Mouse (Mus musculus) megakaryocyte-erythroid progenitor cell, adult 5-6 weeks (primary cell): ENCODE data around the gene Rhox3f. TPM values are rescaled to one million over a fixed set of nuclear protein-coding genes. Genes with fewer than 3 reads are reported as not detected.
"Not testable (repeated sequence)": the region's sequence is repeated elsewhere in the genome, so short reads cannot be mapped to it uniquely, and the experiment has no call there.

Experiments used
- ATAC-seq: replicated peaks from 2 replicates; pipeline ENCODE4 v1.8.0; 2016; ENCODE audit warnings: mild to moderate bottlenecking, inconsistent platforms; ENCODE audit not compliant: severe bottlenecking, poor library complexity, low FRiP score, low TSS enrichment
- total RNA-seq, 2 experiments: library from RNA; stranded (forward) in 1 of 2; stranded (reverse) in 1 of 2; fragments of 200-1000, 215-1000 nt in 1 of 2; fragments of >200 nt in 1 of 2; fragmentation: Nextera tagmentation in 1 of 2; gene quantifications; 2 replicates each; pipeline ENCODE4 v1.2.3; 2014 to 2017

Gene Rhox3f
- total RNA-seq (2014; fragmentation: Nextera tagmentation) (not detected in 2 replicates), total RNA-seq (2017) (not detected in 2 replicates)

GRCm38 (mm10) chrX:37580692-37581091 is at the start of gene Rhox3f:
TSS of gene Rhox3f (plus strand) at chrX:37580992.
- not testable (repeated sequence) for ATAC-seq

GRCm38 (mm10) chrX:37541719-37542118 is 39.1 kb upstream of the Rhox3f start, which contains the start of gene Rhox3e:
TSS of gene Rhox3e (plus strand) at chrX:37542019.
- ATAC-seq, result not testable (repeated sequence)

DNA sequence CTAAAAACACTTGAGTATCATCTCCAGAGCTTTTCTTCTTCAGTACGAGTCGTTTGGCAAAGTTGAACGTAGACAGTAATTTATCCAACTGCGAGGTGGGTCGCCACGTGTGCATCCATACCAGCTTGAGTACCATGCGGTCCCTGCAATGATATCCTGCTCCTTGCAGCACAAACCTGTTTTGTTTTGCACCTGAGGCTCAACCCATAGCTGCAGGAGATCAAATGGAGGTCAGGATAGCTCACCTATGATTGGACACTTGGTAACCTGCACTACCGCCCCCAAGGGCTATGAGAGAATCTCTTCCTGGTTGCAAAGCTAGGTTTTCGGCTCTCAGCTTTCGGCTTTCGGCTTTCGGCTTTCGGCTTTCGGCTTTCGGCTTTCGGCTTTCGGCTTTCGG is 23.7 kb upstream of the Rhox3f start, which contains the start of gene Rhox4e:
Rhox4e (plus strand) TSS at position 301 of the 400 bp plus-strand sequence.
- ATAC-seq, result not testable (repeated sequence)

DNA sequence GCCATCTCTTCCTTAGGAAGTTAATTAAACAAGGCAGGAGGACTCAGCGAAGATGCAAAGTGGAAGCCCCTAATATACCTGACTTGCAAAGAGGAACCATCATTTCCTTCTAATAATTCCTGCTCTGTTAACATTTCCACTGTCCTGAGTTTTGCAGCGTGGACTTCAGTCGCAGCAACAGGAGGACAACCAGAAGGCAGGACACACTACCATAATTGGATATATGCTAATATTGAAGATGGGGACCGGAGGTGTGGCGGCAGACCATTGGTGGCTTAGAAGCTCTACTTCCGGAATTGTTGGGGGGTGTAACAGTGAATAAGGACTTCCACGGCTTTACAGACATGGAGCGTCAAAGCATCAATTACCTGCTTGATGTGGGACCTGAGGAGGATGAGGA is 9.7 kb upstream of the Rhox3f start, which contains the start of gene Rhox2f:
Rhox2f (plus strand) TSS at position 301 of the 400 bp plus-strand sequence.
- not testable (repeated sequence) for ATAC-seq

GRCm38 (mm10) chrX:37572638-37573037 is 8.2 kb upstream of the Rhox3f start:
- not testable (repeated sequence) for ATAC-seq

DNA sequence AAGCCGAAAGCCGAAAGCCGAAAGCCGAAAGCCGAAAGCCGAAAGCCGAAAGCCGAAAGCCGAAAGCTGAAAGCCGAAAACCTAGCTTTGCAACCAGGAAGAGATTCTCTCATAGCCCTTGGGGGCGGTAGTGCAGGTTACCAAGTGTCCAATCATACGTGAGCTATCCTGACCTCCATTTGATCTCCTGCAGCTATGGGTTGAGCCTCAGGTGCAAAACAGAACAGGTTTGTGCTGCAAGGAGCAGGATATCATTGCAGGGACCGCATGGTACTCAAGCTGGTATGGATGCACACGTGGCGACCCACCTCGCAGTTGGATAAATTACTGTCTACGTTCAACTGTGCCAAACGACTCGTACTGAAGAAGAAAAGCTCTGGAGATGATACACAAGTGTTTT is 26.8 kb downstream of the Rhox3f start, which contains the start of gene Rhox4f:
Rhox4f (minus strand) TSS at position 101 of the 400 bp plus-strand sequence.
- ATAC-seq, result not testable (repeated sequence)

- ATAC-seq, result not testable (repeated sequence)
These were observed 47.7 kb downstream of the Rhox3f start, which contains the start of gene Rhox3g for GRCm38 (mm10) chrX:37628512-37628911. TSS of gene Rhox3g (minus strand) at chrX:37628612.

Other genes starting within 250 kb of the Rhox3f start
- not detected in 2 replicates for gene Rhox3a2, start 201.0 kb upstream of the Rhox3f start, total RNA-seq (2014; fragmentation: Nextera tagmentation)
- not detected in 2 replicates for gene Rhox3a2, start 201.0 kb upstream of the Rhox3f start, total RNA-seq (2017)
- gene Rhox4a2, start 190.1 kb upstream of the Rhox3f start, total RNA-seq (2014; fragmentation: Nextera tagmentation), result not detected in 2 replicates
- not detected in 2 replicates for gene Rhox4a2, start 190.1 kb upstream of the Rhox3f start, total RNA-seq (2017)
- not detected in 2 replicates for gene Rhox2b, start 168.9 kb upstream of the Rhox3f start, total RNA-seq (2014; fragmentation: Nextera tagmentation)
- gene Rhox2b, start 168.9 kb upstream of the Rhox3f start, total RNA-seq (2017), result not detected in 2 replicates
- not detected in 2 replicates for gene Rhox4b, start 148.5 kb upstream of the Rhox3f start, total RNA-seq (2014; fragmentation: Nextera tagmentation)
- gene Rhox4b, start 148.5 kb upstream of the Rhox3f start, total RNA-seq (2017), result not detected in 2 replicates
- gene Rhox2c, start 127.3 kb upstream of the Rhox3f start, total RNA-seq (2014; fragmentation: Nextera tagmentation), result not detected in 2 replicates
- not detected in 2 replicates for gene Rhox2c, start 127.3 kb upstream of the Rhox3f start, total RNA-seq (2017)
- not detected in 2 replicates for gene Rhox3c, start 122.4 kb upstream of the Rhox3f start, total RNA-seq (2014; fragmentation: Nextera tagmentation)
- gene Rhox3c, start 122.4 kb upstream of the Rhox3f start, total RNA-seq (2017), result not detected in 2 replicates
- not detected in 2 replicates for gene Rhox4c, start 100.7 kb upstream of the Rhox3f start, total RNA-seq (2014; fragmentation: Nextera tagmentation)
- gene Rhox4c, start 100.7 kb upstream of the Rhox3f start, total RNA-seq (2017), result not detected in 2 replicates
- not detected in 2 replicates for gene Rhox2d, start 87.6 kb upstream of the Rhox3f start, total RNA-seq (2014; fragmentation: Nextera tagmentation)
- not detected in 2 replicates for gene Rhox2d, start 87.6 kb upstream of the Rhox3f start, total RNA-seq (2017)
- not detected in 2 replicates for gene Rhox4d, start 66.6 kb upstream of the Rhox3f start, total RNA-seq (2014; fragmentation: Nextera tagmentation)
- not detected in 2 replicates for gene Rhox4d, start 66.6 kb upstream of the Rhox3f start, total RNA-seq (2017)
- not detected in 2 replicates for gene Rhox2e, start 50.5 kb upstream of the Rhox3f start, total RNA-seq (2014; fragmentation: Nextera tagmentation)
- not detected in 2 replicates for gene Rhox2e, start 50.5 kb upstream of the Rhox3f start, total RNA-seq (2017)
- not detected in 2 replicates for gene Rhox3e, start 39.0 kb upstream of the Rhox3f start, total RNA-seq (2014; fragmentation: Nextera tagmentation)
- gene Rhox3e, start 39.0 kb upstream of the Rhox3f start, total RNA-seq (2017), result not detected in 2 replicates
- not detected in 2 replicates for gene Rhox4e, start 23.6 kb upstream of the Rhox3f start, total RNA-seq (2014; fragmentation: Nextera tagmentation)
- gene Rhox4e, start 23.6 kb upstream of the Rhox3f start, total RNA-seq (2017), result not detected in 2 replicates
- not detected in 2 replicates for gene Rhox2f, start 9.6 kb upstream of the Rhox3f start, total RNA-seq (2014; fragmentation: Nextera tagmentation)
- not detected in 2 replicates for gene Rhox2f, start 9.6 kb upstream of the Rhox3f start, total RNA-seq (2017)
- gene Rhox4f, start 26.7 kb downstream of the Rhox3f start, total RNA-seq (2014; fragmentation: Nextera tagmentation), result not detected in 2 replicates
- not detected in 2 replicates for gene Rhox4f, start 26.7 kb downstream of the Rhox3f start, total RNA-seq (2017)
- not detected in 2 replicates for gene Rhox3g, start 47.6 kb downstream of the Rhox3f start, total RNA-seq (2014; fragmentation: Nextera tagmentation)
- not detected in 2 replicates for gene Rhox3g, start 47.6 kb downstream of the Rhox3f start, total RNA-seq (2017)
- gene Rhox2g, start 62.5 kb downstream of the Rhox3f start, total RNA-seq (2014; fragmentation: Nextera tagmentation), result not detected in 2 replicates
- not detected in 2 replicates for gene Rhox2g, start 62.5 kb downstream of the Rhox3f start, total RNA-seq (2017)
- gene Rhox4g, start 70.3 kb downstream of the Rhox3f start, total RNA-seq (2014; fragmentation: Nextera tagmentation), result not detected in 2 replicates
- gene Rhox4g, start 70.3 kb downstream of the Rhox3f start, total RNA-seq (2017), result not detected in 2 replicates
- not detected in 2 replicates for gene Rhox3h, start 87.8 kb downstream of the Rhox3f start, total RNA-seq (2014; fragmentation: Nextera tagmentation)
- gene Rhox3h, start 87.8 kb downstream of the Rhox3f start, total RNA-seq (2017), result not detected in 2 replicates
- not detected in 2 replicates for gene Rhox2h, start 92.3 kb downstream of the Rhox3f start, total RNA-seq (2014; fragmentation: Nextera tagmentation)
- not detected in 2 replicates for gene Rhox2h, start 92.3 kb downstream of the Rhox3f start, total RNA-seq (2017)
- not detected in 2 replicates for gene Rhox5, start 223.8 kb downstream of the Rhox3f start, total RNA-seq (2014; fragmentation: Nextera tagmentation)
- not detected in 2 replicates for gene Rhox5, start 223.8 kb downstream of the Rhox3f start, total RNA-seq (2017)
- gene Rhox6, start 245.9 kb downstream of the Rhox3f start, total RNA-seq (2014; fragmentation: Nextera tagmentation), result not detected in 2 replicates
- gene Rhox6, start 245.9 kb downstream of the Rhox3f start, total RNA-seq (2017), result not detected in 2 replicates